Mouse (Mus musculus): ENCODE data around the gene Smarca2.

DNA sequence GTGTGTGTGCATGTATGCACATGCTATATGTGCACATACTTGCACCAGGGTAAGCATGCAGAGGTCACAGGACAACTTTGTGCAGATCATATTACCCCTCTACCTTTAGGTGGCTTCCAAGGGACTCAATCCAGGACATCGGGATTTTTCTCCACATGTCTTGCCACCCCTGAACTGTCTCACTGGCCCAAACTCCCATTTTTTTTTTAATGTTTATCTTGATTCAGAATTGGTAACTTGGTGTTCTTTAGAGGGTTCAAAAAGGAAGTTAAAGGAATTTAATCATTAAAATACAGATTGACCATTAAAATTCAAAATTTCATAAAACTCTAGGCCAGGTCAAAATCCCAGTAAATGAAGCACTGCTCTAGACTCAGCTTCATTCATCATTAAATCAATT, 35.4 kb upstream of the Smarca2 start:
- TF ChIP-seq CTCF (IDR thresholded peaks at IDR 0.05; ENCODE audit: low read depth, low read length) (no peak), POLR2A (IDR thresholded peaks at IDR 0.05; ENCODE audit: extremely low read depth, insufficient read depth, low read length) (no peak)
